Mouse (Mus musculus) thymus, postnatal 0 days (tissue): ENCODE data around the gene Map3k4. TPM values are rescaled to one million over a fixed set of nuclear protein-coding genes. Genes with fewer than 3 reads are reported as not detected.

Source experiments
- DNase-seq: peaks from one replicate; pipeline ENCODE4 v3.0.0-alpha.2; 2015; ENCODE audit warnings: low spot score
- polyA plus RNA-seq: library from polyadenylated mRNA; unstranded; fragments of >200 nt; fragmentation: Nextera tagmentation; extraction: Ambion mirVana; gene quantifications from 2 replicates; pipeline ENCODE4 v1.2.1, GENCODE M21; 2015

The Map3k4 gene
- 33.4 and 41.3 TPM in 2 replicates for polyA plus RNA-seq

- DNase-seq, result peak; percentile 75
Measured at GRCm38 (mm10) chr17:12318663-12319201, at the start of gene Map3k4. Gene Map3k4 (minus strand): TSS chr17:12318796.

- peak; percentile 50 for DNase-seq
Measured at GRCm38 (mm10) chr17:12367373-12367930, 48.9 kb upstream of the Map3k4 start.

DNA sequence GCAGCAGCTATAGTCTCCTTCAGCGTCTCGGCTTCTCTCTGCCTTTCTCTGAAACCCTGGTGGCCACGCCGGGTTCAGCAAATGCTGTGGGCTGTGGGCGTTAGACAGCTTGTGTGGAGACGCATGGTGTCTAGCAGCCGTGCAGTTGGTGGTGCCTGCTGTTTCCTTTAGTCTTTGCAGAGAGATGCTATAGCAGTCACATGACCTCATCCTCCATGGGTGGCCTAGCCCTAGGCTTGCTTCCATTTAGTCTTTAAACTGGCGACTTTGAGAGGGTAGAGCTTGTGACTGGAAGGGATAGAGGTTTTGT lies 45.8 kb upstream of the Map3k4 start:
- DNase-seq, result no peak

DNA sequence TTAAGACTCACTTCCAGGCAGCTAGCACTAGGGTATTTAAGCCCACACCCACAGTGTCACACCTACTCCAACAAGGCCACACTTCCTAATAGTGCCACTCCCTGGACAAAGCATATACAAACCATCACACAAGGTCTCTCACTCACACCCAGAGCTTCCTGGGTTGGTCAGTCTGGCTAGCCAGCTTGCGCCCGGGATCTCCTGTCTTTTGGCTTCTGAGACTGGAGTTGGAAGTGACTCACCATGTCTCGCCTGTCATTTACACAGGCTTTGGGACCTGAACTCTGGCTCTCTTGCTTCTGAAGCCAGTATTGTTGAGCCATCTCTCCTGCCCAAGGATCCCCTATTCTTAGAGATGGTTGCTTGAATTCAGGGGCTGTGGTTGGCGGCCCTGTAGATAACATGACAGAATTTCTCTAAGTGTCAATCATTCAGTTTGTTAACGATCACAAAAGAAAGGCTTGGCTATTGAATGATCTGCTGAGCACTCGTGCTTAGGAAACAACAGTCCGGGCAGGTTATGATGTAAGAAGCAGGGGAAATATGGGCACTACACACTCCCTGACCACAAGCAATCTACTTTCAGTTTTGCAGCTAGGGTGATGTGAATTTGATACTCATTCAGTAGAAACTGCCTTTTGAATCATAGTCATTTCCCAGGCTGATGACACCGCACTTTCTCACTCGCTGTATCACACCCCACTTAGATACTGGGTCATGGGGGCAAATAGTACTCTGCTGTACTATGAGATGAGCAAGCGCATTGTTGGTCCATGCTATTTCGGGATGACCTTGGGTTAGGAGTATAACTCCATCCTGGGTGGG lies 45.2 kb upstream of the Map3k4 start:
- no peak for DNase-seq

GRCm38 (mm10) chr17:12359876-12360275 lies 41.3 kb upstream of the Map3k4 start:
- no peak for DNase-seq

DNA sequence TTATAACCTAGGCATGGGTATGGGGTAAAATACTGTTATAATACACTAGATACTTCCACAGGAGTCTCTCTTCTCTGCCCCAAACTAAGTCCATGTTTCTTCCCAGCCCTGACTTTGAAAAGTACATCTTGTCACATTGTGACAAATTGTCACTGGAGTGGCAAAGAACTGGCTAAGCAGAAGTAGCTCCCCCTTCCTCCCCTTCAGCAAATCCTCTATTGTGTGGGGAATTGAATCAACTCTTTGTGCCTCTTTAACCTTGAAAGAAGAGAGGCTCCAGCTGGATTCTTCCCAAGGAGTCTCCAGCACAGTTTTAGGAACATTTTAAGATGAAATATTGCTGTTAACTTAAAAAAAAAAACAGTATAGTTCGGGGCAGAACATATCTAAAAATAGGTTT lies 34.2 kb upstream of the Map3k4 start:
- DNase-seq, result no peak

DNA sequence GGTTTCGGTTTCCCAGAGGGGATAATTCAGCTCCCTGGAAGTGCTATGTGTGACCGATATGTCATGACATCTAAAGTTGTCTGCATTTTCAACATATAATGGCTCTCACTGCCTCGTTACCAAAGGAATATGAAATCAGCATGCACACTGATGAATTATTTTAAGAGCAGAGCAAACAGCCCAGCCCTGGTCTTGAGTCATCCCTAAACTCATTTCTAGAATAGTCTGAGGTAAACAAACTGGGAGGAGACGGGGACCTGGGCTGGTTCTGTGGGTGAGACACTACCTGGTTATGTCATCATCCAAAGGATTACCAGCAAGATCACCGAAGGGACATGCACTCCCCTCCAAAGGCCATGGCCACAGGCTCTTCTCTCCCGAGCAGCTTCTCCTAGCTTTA lies 33.0 kb upstream of the Map3k4 start:
- no peak for DNase-seq

GRCm38 (mm10) chr17:12347462-12347861 lies 28.9 kb upstream of the Map3k4 start:
- DNase-seq, result no peak

DNA sequence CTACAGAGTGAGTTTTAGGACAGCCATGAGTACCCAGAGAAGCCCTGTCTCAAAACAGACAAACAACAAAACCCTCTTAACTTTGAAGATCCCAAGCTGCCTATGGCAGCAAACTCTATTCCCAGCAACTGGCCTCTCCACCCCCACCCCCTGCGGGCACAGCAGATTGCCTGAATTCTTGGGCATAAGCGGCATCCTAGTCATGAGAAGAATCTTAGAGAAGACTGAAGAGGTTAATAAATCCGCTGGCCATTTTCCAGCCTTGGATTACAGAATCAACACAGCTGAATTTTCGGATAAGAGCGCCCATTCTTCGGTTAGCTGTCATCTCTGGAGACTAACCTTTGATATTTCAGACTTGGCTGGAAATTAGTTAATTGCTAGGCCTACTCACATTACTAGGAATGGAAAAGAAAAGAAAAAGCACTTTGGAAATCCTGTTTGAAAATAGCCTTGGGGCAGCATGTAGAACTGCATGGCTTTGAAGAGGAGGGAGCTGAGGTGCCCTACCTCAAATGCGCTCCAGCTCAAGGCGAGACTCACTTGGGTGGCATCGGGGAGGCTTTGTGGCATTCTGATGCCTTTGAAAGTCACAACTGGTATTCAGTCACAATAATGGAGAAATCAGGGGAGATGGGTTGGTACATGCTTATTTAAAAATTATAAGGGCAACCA lies 25.2 kb upstream of the Map3k4 start:
- DNase-seq, result no peak

DNA sequence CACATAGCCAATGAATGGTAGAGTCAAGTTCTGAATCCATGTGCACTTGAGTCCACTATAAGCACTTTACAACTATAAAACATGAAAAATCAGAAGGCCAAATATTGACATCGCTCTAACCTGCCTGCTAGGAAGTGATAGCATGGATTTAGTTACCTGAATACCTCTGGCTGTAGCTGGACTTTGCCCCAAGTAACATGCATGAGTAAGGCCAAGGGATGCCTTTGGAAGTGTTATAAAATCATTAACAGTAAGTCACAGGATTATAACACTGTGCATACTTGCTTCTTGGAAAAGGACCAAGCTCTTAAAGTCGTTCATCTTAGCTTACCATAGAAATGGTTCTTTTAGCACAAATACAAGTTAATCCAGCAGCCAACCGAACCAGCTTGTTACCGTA lies 18.6 kb upstream of the Map3k4 start:
- no peak for DNase-seq

DNA sequence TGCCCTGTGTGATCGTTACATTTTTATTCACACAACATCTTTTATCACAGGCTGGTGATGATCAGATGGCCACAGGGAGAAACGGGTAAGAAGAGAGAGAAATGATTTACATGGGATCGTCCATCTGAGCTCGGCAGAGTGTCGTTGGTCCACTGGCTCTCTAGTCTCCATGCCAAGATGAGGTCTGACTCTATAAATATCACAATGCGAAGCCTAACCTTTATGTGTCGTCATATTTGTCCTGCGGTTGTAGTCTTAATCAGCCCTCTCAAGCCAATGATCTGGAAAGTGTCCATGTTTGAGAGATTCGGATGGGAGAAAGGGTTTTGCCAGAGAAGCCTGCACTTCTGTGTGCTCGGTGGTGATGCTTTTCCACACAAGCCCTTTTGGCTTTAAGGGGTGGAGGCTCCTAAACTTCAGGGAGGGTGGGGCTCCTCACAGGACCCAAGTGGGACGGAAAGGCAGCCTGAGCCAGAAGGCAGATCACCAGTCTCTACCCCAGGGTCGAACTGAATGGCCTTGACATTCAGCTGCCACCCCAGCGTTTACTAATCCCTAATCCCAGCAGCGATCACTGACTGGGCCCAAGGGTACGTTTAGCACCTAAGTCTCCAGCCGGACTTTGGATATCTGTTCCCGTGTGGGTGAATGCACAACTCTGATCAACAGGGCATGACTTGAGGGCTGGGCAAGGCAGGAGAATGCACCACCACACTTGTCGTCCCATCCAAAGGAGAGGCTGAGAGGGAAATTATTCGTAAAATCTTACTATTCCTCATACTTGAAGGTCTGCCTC lies 17.7 kb upstream of the Map3k4 start:
- DNase-seq, result no peak

DNA sequence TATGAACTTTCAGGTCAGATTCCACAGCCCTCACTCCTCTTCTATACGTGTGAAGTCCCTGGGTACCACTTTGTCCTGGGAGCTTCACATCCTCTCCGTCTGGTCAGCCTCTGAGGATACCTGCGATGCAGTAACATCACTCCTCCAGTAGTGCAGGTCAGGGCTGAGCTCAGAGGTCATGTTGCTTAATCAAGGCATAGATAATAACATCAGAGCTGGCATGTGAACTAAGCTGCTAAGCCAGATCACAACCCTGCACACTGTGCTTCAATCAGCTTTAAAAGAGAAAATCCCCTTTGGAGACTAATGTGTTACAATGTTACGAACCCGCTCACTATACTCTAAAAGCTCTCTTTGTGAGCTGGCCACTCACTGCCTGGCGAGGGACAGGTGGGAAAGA lies 16.5 kb upstream of the Map3k4 start:
- DNase-seq, result no peak

DNA sequence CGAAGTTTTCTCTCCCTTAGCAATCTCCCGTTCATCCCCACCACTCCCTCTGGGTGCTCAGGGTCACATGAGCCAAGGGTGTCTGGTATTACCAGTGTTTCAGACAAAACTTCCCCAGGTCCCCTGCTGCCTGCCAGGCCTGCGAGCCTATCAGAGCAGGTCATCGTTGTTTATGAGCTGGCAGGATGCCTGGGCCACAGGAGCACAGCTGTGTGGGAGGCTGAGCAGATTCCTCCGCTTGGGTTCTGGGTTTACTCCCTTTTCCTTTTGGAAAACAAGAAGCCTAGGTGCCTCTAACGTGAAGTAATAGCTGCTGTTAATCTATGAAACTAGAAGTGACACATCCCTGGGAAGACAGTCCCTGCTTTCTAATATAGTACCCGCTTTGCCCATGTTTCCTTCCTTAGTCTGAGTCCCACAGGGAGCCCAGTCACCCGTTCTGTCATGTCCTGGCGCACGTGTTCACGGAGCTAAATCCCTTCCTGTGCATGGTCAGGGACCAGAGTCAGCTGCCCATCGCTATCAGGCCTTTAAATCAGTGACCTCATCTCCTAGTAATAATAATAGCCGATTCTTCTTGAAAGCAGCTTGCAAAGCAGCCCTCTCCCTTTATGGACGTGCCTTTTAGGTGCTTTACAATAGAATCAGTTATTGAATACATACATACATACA lies 9.4 kb upstream of the Map3k4 start:
- no peak for DNase-seq

- DNase-seq, result no peak
Measured at GRCm38 (mm10) chr17:12319786-12320185, 1.2 kb upstream of the Map3k4 start.

DNA sequence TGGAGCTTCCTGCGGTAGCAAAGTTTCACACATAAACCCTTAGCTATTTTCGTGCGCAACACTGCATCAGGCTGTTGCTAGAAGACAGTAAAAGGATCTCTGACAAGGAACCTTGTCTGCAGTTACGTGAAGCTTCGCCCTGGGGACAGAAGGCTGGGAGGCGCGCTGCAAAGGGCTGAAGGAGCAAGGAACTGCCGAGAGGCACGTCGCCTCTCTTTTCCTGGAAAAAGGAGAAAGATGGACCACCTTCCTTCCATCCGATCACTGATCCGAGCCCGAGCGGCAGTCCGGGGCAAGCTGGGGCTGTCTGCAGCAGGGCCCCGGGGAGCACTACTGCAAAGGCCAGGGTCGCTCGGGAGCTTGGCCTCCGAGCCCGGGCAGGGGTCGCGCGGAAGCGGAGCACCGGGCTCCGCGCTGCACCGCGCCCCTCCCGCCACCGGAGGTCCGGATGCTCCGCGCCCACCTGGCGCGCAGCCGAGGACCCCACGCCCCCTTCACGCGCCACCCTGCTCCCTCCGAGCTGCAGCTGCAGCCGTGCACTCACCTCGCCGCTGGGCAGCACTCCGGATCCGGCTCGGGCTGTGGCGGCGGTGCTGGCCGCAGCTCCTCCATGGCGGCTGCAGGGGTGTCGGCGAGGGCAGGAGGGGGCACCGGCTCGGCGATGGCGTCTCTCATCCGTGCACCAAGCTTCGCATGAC lies 493 bp downstream of the Map3k4 start:
- peak; percentile 61 for DNase-seq

GRCm38 (mm10) chr17:12317607-12317953 lies 1.0 kb downstream of the Map3k4 start:
- DNase-seq, result no peak

DNA sequence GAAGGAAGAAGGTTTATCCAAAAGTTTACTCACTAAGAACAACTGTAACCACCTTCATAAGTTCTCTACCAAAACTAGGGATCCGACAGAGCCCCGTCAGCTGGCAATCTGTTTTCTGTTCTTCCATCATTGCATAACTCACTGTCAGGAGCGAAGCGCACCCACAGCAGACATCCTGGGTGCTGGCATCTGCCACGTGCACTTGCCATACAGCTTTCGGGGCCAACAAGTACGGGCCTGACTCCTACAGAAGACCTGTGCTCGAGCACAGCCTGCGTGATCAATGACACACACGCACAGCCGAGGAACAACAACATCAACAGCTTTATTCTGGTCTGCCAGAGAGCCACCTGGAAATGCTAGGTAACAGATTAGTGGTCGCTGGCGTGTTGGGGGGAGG lies 2.3 kb downstream of the Map3k4 start:
- DNase-seq, result no peak

DNA sequence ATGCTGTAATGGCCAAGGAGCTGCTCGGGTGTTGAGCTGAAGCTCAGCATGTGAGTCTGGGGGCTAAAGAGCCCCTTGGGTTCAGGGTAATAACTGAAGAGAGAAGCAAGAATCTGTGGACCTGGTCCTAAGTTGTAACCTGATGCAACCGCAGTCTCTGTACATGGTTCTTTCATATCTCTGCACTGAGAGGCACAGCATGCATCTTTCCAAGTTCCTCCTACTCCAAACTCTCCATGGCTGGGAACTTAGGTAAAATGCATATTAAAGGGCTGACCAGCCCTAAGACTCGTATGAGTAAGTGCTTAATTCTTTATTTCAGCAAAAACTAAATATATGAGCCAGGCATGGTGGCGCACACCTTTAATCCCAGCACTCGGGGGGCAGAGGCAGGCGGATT lies 6.3 kb downstream of the Map3k4 start:
- DNase-seq, result no peak

DNA sequence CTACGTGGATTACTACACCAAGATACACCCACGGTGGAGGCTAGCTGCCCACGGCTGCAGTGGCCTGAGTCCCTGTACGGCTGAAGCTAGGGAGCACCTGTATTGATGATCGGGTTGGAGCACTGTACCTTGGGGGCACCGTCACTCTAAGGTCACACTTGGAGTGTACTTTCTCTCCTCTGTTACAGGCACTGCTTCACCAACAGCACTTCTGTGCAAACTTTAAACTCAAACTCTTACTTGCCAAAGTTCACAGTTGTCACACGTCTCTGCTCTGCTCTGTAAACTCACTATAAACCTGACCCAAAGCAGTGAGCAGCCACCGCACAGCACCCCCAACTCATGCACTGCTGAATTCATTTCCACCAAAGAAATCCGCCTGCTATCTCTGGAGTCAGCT lies 9.1 kb downstream of the Map3k4 start:
- no peak for DNase-seq

DNA sequence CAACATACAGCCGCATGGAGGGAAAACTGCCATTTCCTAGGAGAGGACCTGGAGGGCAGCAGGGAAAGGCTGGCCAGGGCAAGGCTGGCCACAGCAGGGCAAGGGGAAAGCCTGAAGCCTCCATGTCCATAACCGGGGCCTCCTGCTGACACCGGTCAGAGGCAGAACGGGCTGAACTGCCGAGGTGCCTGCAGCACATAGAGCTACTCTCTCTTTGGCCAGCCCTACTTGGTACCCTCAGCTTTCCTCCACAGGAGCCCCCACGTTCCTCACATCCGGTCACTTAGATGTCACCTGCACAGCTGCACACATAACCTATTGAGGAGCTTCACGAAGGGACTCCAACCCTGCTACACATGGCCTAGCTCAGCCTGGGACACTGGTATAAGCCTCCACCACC lies 9.5 kb downstream of the Map3k4 start:
- no peak for DNase-seq
